Mouse (Mus musculus): ENCODE results near the gene Mdn1. TPM values are rescaled to one million over a fixed set of nuclear protein-coding genes. Genes with fewer than 3 reads are reported as not detected.

Gene Mdn1
- polyA plus RNA-seq, 1 experiment from 2014 or later = 8.3 TPM

GRCm38 (mm10) chr4:32674025-32674424 is 17.1 kb downstream of the Mdn1 start:
- Histone ChIP-seq H3K9ac (ENCODE audit: low read length) (no peak overlapping the region), H3K4me1 (ENCODE audit: control insufficient read depth, insufficient read depth, low read length) (no peaks in the 10 kb centered on the region), H3K36me3 (ENCODE audit: control insufficient read depth, insufficient read depth) (peaks cover 35% of the 10 kb centered on the region), H3K4me3 (ENCODE audit: low read length) (no peak overlapping the region), H3K27ac (ENCODE audit: low read length) (no peak overlapping the region), H3K27me3 (ENCODE audit: control insufficient read depth, insufficient read depth, low read length) (no peaks in the 10 kb centered on the region), H3K9me3 (replicated peaks; ENCODE audit: control insufficient read depth, low read length) (no peaks in the 10 kb centered on the region), H3K4me2 (ENCODE audit: low read depth, low read length) (no peak overlapping the region)
- WGBS = 83% methylated on average over 2 of the region's 2 CpGs
- ATAC-seq (replicated peaks; ENCODE audit: extremely low read depth, insufficient read depth, low FRiP score) = no peak

GRCm38 (mm10) chr4:32677471-32677870 is 20.6 kb downstream of the Mdn1 start:
- H3K36me3 ChIP-seq (ENCODE audit: control insufficient read depth, insufficient read depth) = peaks cover 36% of the 10 kb centered on the region
- H3K9me3 ChIP-seq (replicated peaks; ENCODE audit: control insufficient read depth, low read length) = no peaks in the 10 kb centered on the region
- no peak overlapping the region for H3K27ac ChIP-seq (ENCODE audit: low read length)
- H3K27me3 ChIP-seq (ENCODE audit: control insufficient read depth, insufficient read depth, low read length) = no peaks in the 10 kb centered on the region
- H3K4me3 ChIP-seq (ENCODE audit: low read length) = no peak overlapping the region
- 87% methylated on average over 3 of the region's 3 CpGs for WGBS
- no peaks in the 10 kb centered on the region for H3K4me1 ChIP-seq (ENCODE audit: control insufficient read depth, insufficient read depth, low read length)
- H3K4me2 ChIP-seq (ENCODE audit: low read depth, low read length) = no peak overlapping the region
- no peak overlapping the region for H3K9ac ChIP-seq (ENCODE audit: low read length)
- ATAC-seq (replicated peaks; ENCODE audit: extremely low read depth, insufficient read depth, low FRiP score) = no peak

- Histone ChIP-seq H3K4me2 (ENCODE audit: low read depth, low read length) (no peak overlapping the region), H3K4me3 (ENCODE audit: low read length) (no peak overlapping the region), H3K9ac (ENCODE audit: low read length) (no peak overlapping the region), H3K4me1 (ENCODE audit: control insufficient read depth, insufficient read depth, low read length) (no peaks in the 10 kb centered on the region), H3K36me3 (ENCODE audit: control insufficient read depth, insufficient read depth) (peaks cover 25% of the 10 kb centered on the region; the same call in 1 of the 2 replicates), H3K27ac (ENCODE audit: low read length) (no peak overlapping the region), H3K9me3 (replicated peaks; ENCODE audit: control insufficient read depth, low read length) (no peaks in the 10 kb centered on the region), H3K27me3 (ENCODE audit: control insufficient read depth, insufficient read depth, low read length) (no peaks in the 10 kb centered on the region)
- 74% methylated on average over 3 of the region's 3 CpGs for WGBS
- ATAC-seq (replicated peaks; ENCODE audit: extremely low read depth, insufficient read depth, low FRiP score) = no peak
Measured at GRCm38 (mm10) chr4:32680843-32681242, 23.9 kb downstream of the Mdn1 start.

- 49% methylated on average over 4 of the region's 4 CpGs for WGBS
- peaks cover 23% of the 10 kb centered on the region; the same call in 1 of the 2 replicates for H3K36me3 ChIP-seq (ENCODE audit: control insufficient read depth, insufficient read depth)
- ATAC-seq (replicated peaks; ENCODE audit: extremely low read depth, insufficient read depth, low FRiP score) = no peak
Measured at GRCm38 (mm10) chr4:32682471-32682870, 25.6 kb downstream of the Mdn1 start.

GRCm38 (mm10) chr4:32683061-32683582 is 26.2 kb downstream of the Mdn1 start:
- Histone ChIP-seq H3K36me3 (ENCODE audit: control insufficient read depth, insufficient read depth) (peaks cover 21% of the 10 kb centered on the region; the same call in 1 of the 2 replicates), H3K4me2 (ENCODE audit: low read depth, low read length) (no peak overlapping the region), H3K27me3 (ENCODE audit: control insufficient read depth, insufficient read depth, low read length) (no peaks in the 10 kb centered on the region), H3K4me1 (ENCODE audit: control insufficient read depth, insufficient read depth, low read length) (no peaks in the 10 kb centered on the region), H3K9me3 (replicated peaks; ENCODE audit: control insufficient read depth, low read length) (no peaks in the 10 kb centered on the region), H3K9ac (ENCODE audit: low read length) (no peak overlapping the region), H3K4me3 (ENCODE audit: low read length) (no peak overlapping the region), H3K27ac (ENCODE audit: low read length) (no peak overlapping the region)
- ATAC-seq (replicated peaks; ENCODE audit: extremely low read depth, insufficient read depth, low FRiP score) = no peak
- 82% methylated on average over 6 of the region's 6 CpGs for WGBS

More at GRCm38 (mm10) chr4:32682471-32682870, 25.6 kb downstream of the Mdn1 start:
- no peak overlapping the region for H3K9ac ChIP-seq (ENCODE audit: low read length)
- H3K9me3 ChIP-seq (replicated peaks; ENCODE audit: control insufficient read depth, low read length) = no peaks in the 10 kb centered on the region
- H3K27ac ChIP-seq (ENCODE audit: low read length) = no peak overlapping the region
- no peak overlapping the region for H3K4me2 ChIP-seq (ENCODE audit: low read depth, low read length)
- H3K4me3 ChIP-seq (ENCODE audit: low read length) = no peak overlapping the region
- no peaks in the 10 kb centered on the region for H3K4me1 ChIP-seq (ENCODE audit: control insufficient read depth, insufficient read depth, low read length)
- H3K27me3 ChIP-seq (ENCODE audit: control insufficient read depth, insufficient read depth, low read length) = no peaks in the 10 kb centered on the region

- peak overlapping the region; percentile 62 for H3K27ac ChIP-seq (ENCODE audit: low read length)
- WGBS = 66% methylated on average over 1 of the region's 1 CpGs
- H3K9me3 ChIP-seq (replicated peaks; ENCODE audit: control insufficient read depth, low read length) = no peaks in the 10 kb centered on the region
- peak; percentile 77 for ATAC-seq (replicated peaks; ENCODE audit: extremely low read depth, insufficient read depth, low FRiP score)
- H3K36me3 ChIP-seq (ENCODE audit: control insufficient read depth, insufficient read depth) = peaks cover 39% of the 10 kb centered on the region
- no peak overlapping the region for H3K4me2 ChIP-seq (ENCODE audit: low read depth, low read length)
- no peak overlapping the region for H3K4me3 ChIP-seq (ENCODE audit: low read length)
- H3K4me1 ChIP-seq (ENCODE audit: control insufficient read depth, insufficient read depth, low read length) = peaks cover 8% of the 10 kb centered on the region
- H3K27me3 ChIP-seq (ENCODE audit: control insufficient read depth, insufficient read depth, low read length) = no peaks in the 10 kb centered on the region
- H3K9ac ChIP-seq (ENCODE audit: low read length) = no peak overlapping the region
Measured at GRCm38 (mm10) chr4:32717733-32718132, 60.8 kb downstream of the Mdn1 start.

GRCm38 (mm10) chr4:32745394-32745793 is 88.5 kb downstream of the Mdn1 start:
- H3K4me2 ChIP-seq (ENCODE audit: low read depth, low read length) = no peak overlapping the region
- H3K4me1 ChIP-seq (ENCODE audit: control insufficient read depth, insufficient read depth, low read length) = no peaks in the 10 kb centered on the region
- WGBS = 85% methylated on average over 6 of the region's 6 CpGs
- no peak overlapping the region for H3K4me3 ChIP-seq (ENCODE audit: low read length)
- no peaks in the 10 kb centered on the region for H3K27me3 ChIP-seq (ENCODE audit: control insufficient read depth, insufficient read depth, low read length)
- peaks cover 61% of the 10 kb centered on the region for H3K36me3 ChIP-seq (ENCODE audit: control insufficient read depth, insufficient read depth)
- ATAC-seq (replicated peaks; ENCODE audit: extremely low read depth, insufficient read depth, low FRiP score) = no peak; the same call in 1 of the 2 replicates
- no peaks in the 10 kb centered on the region for H3K9me3 ChIP-seq (replicated peaks; ENCODE audit: control insufficient read depth, low read length)
- no peak overlapping the region for H3K9ac ChIP-seq (ENCODE audit: low read length)
- no peak overlapping the region for H3K27ac ChIP-seq (ENCODE audit: low read length)

GRCm38 (mm10) chr4:32748396-32748795 is 91.5 kb downstream of the Mdn1 start:
- 89% methylated on average over 7 of the region's 7 CpGs for WGBS
- H3K9me3 ChIP-seq (replicated peaks; ENCODE audit: control insufficient read depth, low read length) = no peaks in the 10 kb centered on the region
- no peaks in the 10 kb centered on the region for H3K4me1 ChIP-seq (ENCODE audit: control insufficient read depth, insufficient read depth, low read length)
- no peak overlapping the region for H3K27ac ChIP-seq (ENCODE audit: low read length)
- no peak overlapping the region for H3K4me2 ChIP-seq (ENCODE audit: low read depth, low read length)
- ATAC-seq (replicated peaks; ENCODE audit: extremely low read depth, insufficient read depth, low FRiP score) = no peak
- no peak overlapping the region for H3K4me3 ChIP-seq (ENCODE audit: low read length)
- no peak overlapping the region for H3K9ac ChIP-seq (ENCODE audit: low read length)
- H3K36me3 ChIP-seq (ENCODE audit: control insufficient read depth, insufficient read depth) = peaks cover 54% of the 10 kb centered on the region
- no peaks in the 10 kb centered on the region for H3K27me3 ChIP-seq (ENCODE audit: control insufficient read depth, insufficient read depth, low read length)

- H3K36me3 ChIP-seq (ENCODE audit: control insufficient read depth, insufficient read depth) = peaks cover 51% of the 10 kb centered on the region
Measured at GRCm38 (mm10) chr4:32750711-32751110, 93.8 kb downstream of the Mdn1 start.

More at GRCm38 (mm10) chr4:32750711-32751110, 93.8 kb downstream of the Mdn1 start:
- Histone ChIP-seq H3K27ac (ENCODE audit: low read length) (no peak overlapping the region), H3K4me3 (ENCODE audit: low read length) (no peak overlapping the region), H3K9me3 (replicated peaks; ENCODE audit: control insufficient read depth, low read length) (no peaks in the 10 kb centered on the region), H3K27me3 (ENCODE audit: control insufficient read depth, insufficient read depth, low read length) (no peaks in the 10 kb centered on the region), H3K9ac (ENCODE audit: low read length) (no peak overlapping the region), H3K4me2 (ENCODE audit: low read depth, low read length) (no peak overlapping the region), H3K4me1 (ENCODE audit: control insufficient read depth, insufficient read depth, low read length) (no peaks in the 10 kb centered on the region)
- ATAC-seq (replicated peaks; ENCODE audit: extremely low read depth, insufficient read depth, low FRiP score) = no peak
- WGBS = 97% methylated on average over 1 of the region's 1 CpGs
